Mouse (Mus musculus) embryonic facial prominence, embryonic 10.5 days (tissue): ENCODE results near the gene Larp7. TPM values are rescaled to one million over a fixed set of nuclear protein-coding genes. Genes with fewer than 3 reads are reported as not detected.
A peak's percentile ranks its signal among the peaks of the same experiment; 100 is the strongest.

ENCODE experiments used
- DNase-seq: peaks from one replicate; pipeline ENCODE4 v3.0.0-alpha.2; 2017; ENCODE audit warnings: low spot score
- H3K27ac ChIP-seq: fragments of 300-500 bp; sonication (generic); replicated peaks from 2 replicates; pipeline ENCODE4 v1.5.1; 2016; ENCODE audit warnings: mild to moderate bottlenecking
- H3K27me3 ChIP-seq: fragments of 300-500 bp; sonication (generic); replicated peaks from 2 replicates; pipeline ENCODE4 v1.6.1; 2016; ENCODE audit warnings: low read depth, mild to moderate bottlenecking; ENCODE audit not compliant: poor library complexity, severe bottlenecking
- H3K36me3 ChIP-seq: fragments of 300-500 bp; sonication (generic); replicated peaks from 2 replicates; pipeline ENCODE4 v1.6.1; 2016; ENCODE audit warnings: mild to moderate bottlenecking, moderate library complexity
- H3K4me1 ChIP-seq: fragments of 300-500 bp; sonication (generic); 2 replicates; pipeline ENCODE4 v1.6.1; 2016
- H3K4me3 ChIP-seq: fragments of 300-500 bp; sonication (generic); 2 replicates; pipeline ENCODE4 v1.5.1; 2016; ENCODE audit warnings: mild to moderate bottlenecking, moderate library complexity
- H3K9me3 ChIP-seq: fragments of 300-500 bp; sonication (generic); 2 replicates; pipeline ENCODE4 v1.6.1; 2016; ENCODE audit warnings: mild to moderate bottlenecking
- WGBS: fragments of 180-500 bp; shearing (Covaris S2); methylation state at CpG from one replicate; pipeline ENCODE4 v1.1.7; 2016; 5-methylcytosine and 5-hydroxymethylcytosine counted together
- microRNA counts: library from miRNA; unstranded; fragments of <30 nt; microRNA quantifications from one replicate; lab custom pipeline; 2017
- microRNA-seq: library from miRNA; unstranded; fragments of <30 nt; microRNA quantifications from one replicate; pipeline ENCODE4, GENCODE M21; 2017
- polyA plus RNA-seq: library from polyadenylated mRNA; unstranded; fragments of >200 nt; fragmentation: Nextera tagmentation; extraction: Ambion mirVana; gene quantifications from 2 replicates; pipeline ENCODE4 v1.2.1, GENCODE M21; 2016

Gene Larp7
- polyA plus RNA-seq, 1 experiment from 2014 or later: 82.6 TPM

DNA sequence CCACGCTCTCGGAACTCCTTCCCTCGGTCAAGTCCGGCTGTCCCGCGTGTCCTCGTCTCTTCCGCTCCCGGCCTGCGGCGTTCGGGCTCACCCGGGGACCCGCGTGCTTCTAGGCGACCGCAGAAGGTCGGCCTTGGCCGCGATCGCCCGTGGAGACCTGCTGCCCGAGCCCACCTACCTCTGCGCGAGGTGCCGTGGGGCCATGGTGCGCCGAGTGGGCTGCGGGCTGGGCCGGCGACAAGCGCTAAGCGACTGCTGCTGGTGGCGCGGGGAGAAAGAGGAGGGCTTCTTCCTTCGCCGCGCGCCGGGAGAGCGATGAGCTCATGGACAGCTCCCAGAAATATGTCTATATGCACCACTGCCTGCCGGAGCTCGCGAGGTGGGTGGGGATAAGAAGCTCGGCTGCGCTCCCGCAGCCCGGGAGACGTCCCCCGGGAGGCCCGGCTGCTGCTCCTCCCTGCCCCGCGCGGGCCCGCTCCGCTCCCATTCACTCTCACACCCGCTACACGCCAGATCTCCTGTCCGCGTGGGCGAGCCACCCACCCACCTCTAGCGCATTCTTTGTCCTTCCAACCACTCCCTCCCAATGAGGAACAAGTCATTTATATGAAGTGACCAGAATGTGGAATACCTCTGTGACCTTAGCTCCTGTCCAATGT is 54.3 kb downstream of the Larp7 start, which contains the start of gene Ank2:
Ank2 (minus strand) TSS at position 609 of the 659 bp plus-strand sequence.
- Histone ChIP-seq H3K27ac (peak within 1 kb of the TSS; percentile 75), H3K4me3 (peak within 1 kb of the TSS; percentile 74), H3K36me3 (no peaks in the 10 kb centered on the region), H3K27me3 (peaks cover 44% of the 10 kb centered on the region), H3K9me3 (no peaks in the 10 kb centered on the region), H3K4me1 (peaks cover 16% of the 10 kb centered on the region)
- DNase-seq: peak; percentile 70
- under 1% methylated on average over 62 of the region's 62 CpGs for WGBS

DNA sequence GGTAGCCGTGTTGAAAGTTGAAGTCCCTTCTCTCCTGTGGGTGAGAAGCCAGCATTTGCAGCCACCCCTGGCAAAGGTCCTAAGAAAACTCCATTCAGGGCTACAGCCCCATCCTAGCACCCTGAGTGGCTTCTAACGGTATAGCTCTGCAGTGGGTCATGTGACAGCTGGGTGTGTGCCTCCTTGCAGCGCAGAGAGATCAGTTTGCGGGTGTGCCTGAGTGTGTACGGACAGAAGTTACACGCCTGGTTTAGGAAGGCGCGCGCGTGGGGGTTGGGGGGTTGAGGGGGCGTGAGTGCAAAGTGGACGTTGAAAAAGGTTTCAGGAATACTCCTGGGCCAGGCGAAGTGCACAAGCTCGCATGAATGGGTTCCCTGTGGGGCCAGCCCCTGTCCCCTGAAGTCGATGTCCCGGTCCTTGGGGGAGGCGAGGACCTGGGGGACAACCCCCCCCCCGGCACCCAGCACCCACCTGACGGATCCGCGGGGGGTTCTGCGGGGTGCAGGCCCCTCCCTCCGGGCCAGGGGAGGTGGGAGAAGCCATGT is 54.9 kb downstream of the Larp7 start:
- H3K9me3 ChIP-seq: no peaks in the 10 kb centered on the region
- peaks cover 44% of the 10 kb centered on the region for H3K27me3 ChIP-seq
- peaks cover 16% of the 10 kb centered on the region for H3K4me1 ChIP-seq
- peak; percentile 28 for DNase-seq
- no peaks in the 10 kb centered on the region for H3K36me3 ChIP-seq
- 3% methylated on average over 23 of the region's 23 CpGs for WGBS
- peak overlapping the region; percentile 74 for H3K4me3 ChIP-seq
- peak overlapping the region; percentile 75 for H3K27ac ChIP-seq

DNA sequence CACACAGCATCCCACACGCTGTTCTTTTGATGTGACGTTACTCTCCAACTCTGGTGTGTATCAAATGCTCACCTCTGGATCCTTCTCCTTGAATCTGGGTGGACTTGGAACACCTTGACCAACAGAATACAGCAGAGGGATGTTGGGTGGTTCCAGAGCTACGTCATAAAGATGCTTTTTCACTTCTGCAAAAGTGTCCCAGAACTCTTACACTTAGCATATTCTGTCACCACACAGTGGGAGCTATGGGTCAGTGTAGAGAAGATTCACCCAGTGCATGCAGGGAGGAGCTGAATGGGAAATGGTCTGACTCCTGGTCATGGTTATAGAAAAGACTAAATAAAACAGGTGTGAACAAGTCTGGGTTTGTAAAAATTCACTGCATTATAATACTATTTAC is 60.5 kb downstream of the Larp7 start:
- Histone ChIP-seq H3K9me3 (no peaks in the 10 kb centered on the region), H3K36me3 (no peaks in the 10 kb centered on the region), H3K27ac (no peak overlapping the region), H3K4me1 (no peaks in the 10 kb centered on the region), H3K27me3 (peaks cover 7% of the 10 kb centered on the region), H3K4me3 (no peak overlapping the region)
- WGBS: 90% methylated on average over 3 of the region's 3 CpGs
- DNase-seq: no peak

DNA sequence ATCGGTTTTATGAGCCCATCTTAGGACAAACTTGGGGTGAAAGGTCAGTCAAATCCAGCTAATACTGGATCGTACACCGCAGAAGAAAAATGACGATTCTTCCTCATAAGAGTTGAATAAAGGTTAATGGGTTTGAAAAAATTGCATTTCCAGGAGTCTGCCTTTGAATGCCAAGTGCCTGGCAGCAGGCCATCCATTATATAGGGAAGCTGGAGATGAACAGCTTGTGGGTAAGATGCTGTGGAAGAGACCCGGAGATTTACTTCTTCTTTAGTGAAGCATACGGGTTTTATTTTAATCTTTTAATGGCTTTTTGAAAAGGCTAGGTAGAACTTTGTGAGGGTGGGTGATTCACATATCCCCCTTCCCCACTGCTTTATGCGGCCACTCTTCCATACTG is 65.8 kb downstream of the Larp7 start:
- H3K27me3 ChIP-seq: no peaks in the 10 kb centered on the region
- no peaks in the 10 kb centered on the region for H3K36me3 ChIP-seq
- no peak overlapping the region for H3K27ac ChIP-seq
- H3K4me3 ChIP-seq: no peak overlapping the region
- no peak for DNase-seq
- H3K4me1 ChIP-seq: no peaks in the 10 kb centered on the region
- 85% methylated on average over 7 of the region's 7 CpGs for WGBS
- H3K9me3 ChIP-seq: no peaks in the 10 kb centered on the region

MicroRNA genes within 50 kb of the gene (microRNA counts, 519-probe panel; counts per million panel counts)
- microRNA mmu-miR-302a (lab: Ali Mortazavi, UCI) (4,780 counts per million, percentile 85 among the panel's probes with 10 or more counts), microRNA mmu-miR-302b (lab: Ali Mortazavi, UCI) (188 counts per million, percentile 57 among the panel's probes with 10 or more counts), microRNA mmu-miR-302c (lab: Ali Mortazavi, UCI) (1,554 counts per million, percentile 58 among the panel's probes with 10 or more counts), microRNA mmu-miR-302d (lab: Ali Mortazavi, UCI) (5,569 counts per million, percentile 91 among the panel's probes with 10 or more counts), microRNA mmu-miR-367 (lab: Ali Mortazavi, UCI) (4,179 counts per million, percentile 78 among the panel's probes with 10 or more counts)

Small RNAs within 50 kb of the gene (microRNA-seq; reads per million reads assigned to microRNA genes)
- gene Mir302a (8,490 reads per million, percentile 93 among the genes with 10 or more reads in this experiment), gene Mir302b (5,420 reads per million, percentile 90 among the genes with 10 or more reads in this experiment), gene Mir302c (1,167 reads per million, percentile 75 among the genes with 10 or more reads in this experiment), gene Mir302d (6,461 reads per million, percentile 91 among the genes with 10 or more reads in this experiment), gene Mir367 (6.4 reads per million, percentile 16 among the genes with 10 or more reads in this experiment)

Other genes starting within 250 kb of the Larp7 start
- 32.2 and 35.7 TPM in 2 replicates for gene Ank2, start 54.0 kb downstream of the Larp7 start, polyA plus RNA-seq
- 19.8 and 22.3 TPM in 2 replicates for gene Zgrf1, start 140 bp upstream of the Larp7 start, polyA plus RNA-seq
- gene Neurog2, start 79.8 kb upstream of the Larp7 start, polyA plus RNA-seq: 3.2 and 7.0 TPM in 2 replicates
- gene Alpk1, start 227.2 kb upstream of the Larp7 start, polyA plus RNA-seq: 0.60 and 0.83 TPM in 2 replicates
- 1.6 and 1.9 TPM in 2 replicates for gene Tifa, start 236.5 kb upstream of the Larp7 start, polyA plus RNA-seq